Mouse (Mus musculus) liver, adult 2 months (tissue): ENCODE measurements at regions not wholly inside any gene's neighbourhood (a gene's known extent, or its start where the extent isn't known, plus 50 kb on each side); places are given as distances from the start of the nearest gene placed in this dataset.

Experiments used
- CTCF ChIP-seq: fragments of 200-500 bp; IDR thresholded peaks from 2 replicates; pipeline ENCODE4 v1.5.1; 2011; ENCODE audit warnings: low read depth, low read length, control low read depth
- POLR2A ChIP-seq: fragments of 200-500 bp; IDR thresholded peaks from 2 replicates; pipeline ENCODE4 v1.6.1; 2011; ENCODE audit warnings: low read length, control low read depth; ENCODE audit not compliant: insufficient read depth; ENCODE audit errors: extremely low read depth

DNA sequence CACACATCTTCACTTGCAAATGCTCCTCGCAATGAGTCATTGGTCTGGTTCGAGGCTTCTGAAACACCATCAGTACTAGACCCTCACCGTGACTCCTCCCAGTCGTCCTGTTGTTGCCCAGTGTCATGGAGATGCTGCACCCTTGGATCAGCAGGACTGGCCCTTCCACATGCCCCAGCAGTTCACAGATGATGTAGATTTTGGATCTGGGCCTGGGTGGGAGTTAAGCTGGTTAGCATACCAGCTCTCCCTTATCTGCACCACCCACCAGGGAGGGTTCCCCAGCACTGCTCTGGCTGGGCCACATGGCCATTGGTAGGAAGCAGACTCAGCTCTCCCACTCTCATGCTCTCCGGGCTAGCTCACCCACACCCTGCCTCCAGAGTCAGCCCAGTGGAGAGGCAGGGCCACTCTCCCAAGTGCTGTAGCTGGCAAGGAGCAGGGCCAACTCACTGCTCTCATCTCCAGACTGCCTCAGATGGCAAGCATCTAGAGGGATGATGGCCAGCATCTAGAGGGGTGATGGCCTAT is 60.8 kb upstream of the Thy1 start:
- TF ChIP-seq POLR2A (no peak), CTCF (no peak)
